Mouse (Mus musculus): ENCODE measurements around the gene Trim15. TPM values are rescaled to one million over a fixed set of nuclear protein-coding genes. Genes with fewer than 3 reads are reported as not detected.

Trim15 gene
- total RNA-seq, 1 experiment from 2014 or later = not detected

GRCm38 (mm10) chr17:36883350-36883749 is 16.3 kb upstream of the Trim15 start:
- ATAC-seq (replicated peaks; ENCODE audit: insufficient number of reproducible peaks, low FRiP score, low TSS enrichment, poor library complexity, severe bottlenecking) = no peak

- ATAC-seq (replicated peaks; ENCODE audit: insufficient number of reproducible peaks, low FRiP score, low TSS enrichment, poor library complexity, severe bottlenecking) = no peak
Observed at GRCm38 (mm10) chr17:36874636-36875035, 7.6 kb upstream of the Trim15 start.

- ATAC-seq (replicated peaks; ENCODE audit: insufficient number of reproducible peaks, low FRiP score, low TSS enrichment, poor library complexity, severe bottlenecking) = no peak
Observed at GRCm38 (mm10) chr17:36869955-36870810, 3.2 kb upstream of the Trim15 start.

GRCm38 (mm10) chr17:36869284-36869954 is 2.4 kb upstream of the Trim15 start, which contains the start of gene Trim10:
Gene Trim10 (plus strand): TSS chr17:36869574.
- no peak for ATAC-seq (replicated peaks; ENCODE audit: insufficient number of reproducible peaks, low FRiP score, low TSS enrichment, poor library complexity, severe bottlenecking)

- no peak for ATAC-seq (replicated peaks; ENCODE audit: insufficient number of reproducible peaks, low FRiP score, low TSS enrichment, poor library complexity, severe bottlenecking)
Observed at GRCm38 (mm10) chr17:36868836-36869235, 1.8 kb upstream of the Trim15 start.

- no peak for ATAC-seq (replicated peaks; ENCODE audit: insufficient number of reproducible peaks, low FRiP score, low TSS enrichment, poor library complexity, severe bottlenecking)
Observed at GRCm38 (mm10) chr17:36861680-36862079, 5.3 kb downstream of the Trim15 start.

- ATAC-seq (replicated peaks; ENCODE audit: insufficient number of reproducible peaks, low FRiP score, low TSS enrichment, poor library complexity, severe bottlenecking) = no peak
Observed at GRCm38 (mm10) chr17:36858181-36858580, 8.8 kb downstream of the Trim15 start.

- ATAC-seq (replicated peaks; ENCODE audit: insufficient number of reproducible peaks, low FRiP score, low TSS enrichment, poor library complexity, severe bottlenecking) = no peak
Observed at GRCm38 (mm10) chr17:36856236-36856635, 10.8 kb downstream of the Trim15 start.

GRCm38 (mm10) chr17:36855484-36855883 is 11.5 kb downstream of the Trim15 start:
- no peak for ATAC-seq (replicated peaks; ENCODE audit: insufficient number of reproducible peaks, low FRiP score, low TSS enrichment, poor library complexity, severe bottlenecking)

- no peak for ATAC-seq (replicated peaks; ENCODE audit: insufficient number of reproducible peaks, low FRiP score, low TSS enrichment, poor library complexity, severe bottlenecking)
Observed at GRCm38 (mm10) chr17:36851627-36852026, 15.4 kb downstream of the Trim15 start.

GRCm38 (mm10) chr17:36851200-36851599 is 15.8 kb downstream of the Trim15 start:
- no peak for ATAC-seq (replicated peaks; ENCODE audit: insufficient number of reproducible peaks, low FRiP score, low TSS enrichment, poor library complexity, severe bottlenecking)

- ATAC-seq (replicated peaks; ENCODE audit: insufficient number of reproducible peaks, low FRiP score, low TSS enrichment, poor library complexity, severe bottlenecking) = no peak
Observed at GRCm38 (mm10) chr17:36849992-36850391, 17.0 kb downstream of the Trim15 start.

- no peak for ATAC-seq (replicated peaks; ENCODE audit: insufficient number of reproducible peaks, low FRiP score, low TSS enrichment, poor library complexity, severe bottlenecking)
Observed at GRCm38 (mm10) chr17:36848911-36849310, 18.1 kb downstream of the Trim15 start.

GRCm38 (mm10) chr17:36844725-36845124 is 22.3 kb downstream of the Trim15 start:
- ATAC-seq (replicated peaks; ENCODE audit: insufficient number of reproducible peaks, low FRiP score, low TSS enrichment, poor library complexity, severe bottlenecking) = no peak

GRCm38 (mm10) chr17:36844286-36844719 is 22.7 kb downstream of the Trim15 start:
- no peak for ATAC-seq (replicated peaks; ENCODE audit: insufficient number of reproducible peaks, low FRiP score, low TSS enrichment, poor library complexity, severe bottlenecking)

- no peak for ATAC-seq (replicated peaks; ENCODE audit: insufficient number of reproducible peaks, low FRiP score, low TSS enrichment, poor library complexity, severe bottlenecking)
Observed at GRCm38 (mm10) chr17:36843696-36844095, 23.3 kb downstream of the Trim15 start.

GRCm38 (mm10) chr17:36840961-36841445 is 26.0 kb downstream of the Trim15 start:
- ATAC-seq (replicated peaks; ENCODE audit: insufficient number of reproducible peaks, low FRiP score, low TSS enrichment, poor library complexity, severe bottlenecking) = no peak

- no peak for ATAC-seq (replicated peaks; ENCODE audit: insufficient number of reproducible peaks, low FRiP score, low TSS enrichment, poor library complexity, severe bottlenecking)
Observed at GRCm38 (mm10) chr17:36839931-36840330, 27.1 kb downstream of the Trim15 start.

- no peak for ATAC-seq (replicated peaks; ENCODE audit: insufficient number of reproducible peaks, low FRiP score, low TSS enrichment, poor library complexity, severe bottlenecking)
Observed at GRCm38 (mm10) chr17:36839001-36839400, 28.0 kb downstream of the Trim15 start.

Measured in monocyte, adult 5-6 weeks (primary cell).